Mouse (Mus musculus) brain, embryonic 14.5 days (tissue): Measurements from ENCODE around the gene Gm13102. TPM values are rescaled to one million over a fixed set of nuclear protein-coding genes. Genes with fewer than 3 reads are reported as not detected.
"Not testable (repeated sequence)": the region's sequence is repeated elsewhere in the genome, so short reads cannot be mapped to it uniquely, and the experiment has no call there.

Source experiments
- DNase-seq: peaks from one replicate; pipeline ENCODE4 v3.0.0-alpha.2; 2011; ENCODE audit warnings: low read depth
- polyA plus RNA-seq: library from polyadenylated mRNA; depleted of rRNA; stranded (reverse); fragments of >200 nt; gene quantifications from 2 replicates; pipeline ENCODE4 v1.2.3, GENCODE M21; 2012; rRNA removed

The Gm13102 gene
- not detected in 2 replicates for polyA plus RNA-seq

DNA sequence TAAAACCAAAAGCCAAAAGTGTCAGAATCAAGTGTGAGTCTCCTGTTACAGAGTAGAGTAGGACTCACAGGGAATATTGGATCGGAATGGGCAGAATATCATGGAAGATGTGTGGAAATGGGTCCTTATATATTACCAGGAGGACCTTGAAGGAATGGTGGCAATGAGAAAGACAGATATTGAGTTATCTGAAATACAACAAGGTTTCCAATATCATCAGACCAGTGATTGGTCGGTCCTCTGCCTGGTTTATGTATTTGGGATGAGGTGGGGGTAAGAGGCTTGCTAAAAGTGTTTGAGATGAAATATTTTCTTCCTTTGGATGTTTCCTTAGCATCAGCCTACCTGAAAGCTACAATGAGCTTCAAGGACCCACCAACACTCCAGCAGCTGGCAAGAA lies at the start of gene Gm13102:
TSS of gene Gm13102 (plus strand) at position 301 of the 400 bp plus-strand sequence.
- not testable (repeated sequence) for DNase-seq

DNA sequence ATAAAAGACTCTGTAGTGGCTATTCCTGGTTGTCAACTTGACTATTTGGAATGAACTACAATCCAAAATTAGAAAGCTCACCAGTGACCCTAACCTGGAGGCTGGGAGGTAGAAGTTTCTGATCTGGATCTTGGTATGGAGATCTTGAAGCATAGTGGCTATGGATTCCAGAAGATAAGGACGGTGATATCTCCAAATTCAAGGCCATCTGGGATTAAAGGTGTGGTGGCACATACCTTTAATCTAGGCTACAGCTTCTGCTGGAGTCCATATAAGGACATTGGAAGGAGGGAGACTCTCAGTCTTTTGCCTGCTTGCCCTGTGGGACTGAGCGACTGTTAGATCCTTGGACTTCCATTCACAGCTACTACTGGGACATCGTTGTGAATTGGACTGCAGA lies 47.4 kb upstream of the Gm13102 start, which contains the start of gene Pramel4:
TSS of gene Pramel4 (plus strand) at position 301 of the 400 bp plus-strand sequence.
- not testable (repeated sequence) for DNase-seq

Other genes with a start within 250 kb of the Gm13102 start
- gene Pramef6, start 206.1 kb upstream of the Gm13102 start, polyA plus RNA-seq = not detected in 2 replicates
- not detected in 2 replicates for gene Pramef25, start 155.5 kb upstream of the Gm13102 start, polyA plus RNA-seq
- not detected in 2 replicates for gene Gm13101, start 139.5 kb upstream of the Gm13102 start, polyA plus RNA-seq
- gene Pramef17, start 112.1 kb upstream of the Gm13102 start, polyA plus RNA-seq = not detected in 2 replicates
- not detected in 2 replicates for gene Pramel4, start 47.3 kb upstream of the Gm13102 start, polyA plus RNA-seq
- not detected in 2 replicates for gene Oog3, start 56.2 kb downstream of the Gm13102 start, polyA plus RNA-seq
- gene Oog2, start 84.2 kb downstream of the Gm13102 start, polyA plus RNA-seq = not detected in 2 replicates
- not detected in 2 replicates for gene C87977, start 106.8 kb downstream of the Gm13102 start, polyA plus RNA-seq
- gene Pramel5, start 174.0 kb downstream of the Gm13102 start, polyA plus RNA-seq = not detected in 2 replicates
- not detected in 2 replicates for gene Gm13128, start 223.8 kb downstream of the Gm13102 start, polyA plus RNA-seq